Mouse (Mus musculus): ENCODE results near the gene Copz2. TPM values are rescaled to one million over a fixed set of nuclear protein-coding genes. Genes with fewer than 3 reads are reported as not detected.

The Copz2 gene
- total and polyA plus RNA-seq, 2 experiments from 2014 or later, result 6.3 to 26.4 TPM

- Histone ChIP-seq H3K27me3 (ENCODE audit: insufficient read depth, low read length) (no peaks in the 10 kb centered on the region), H3K9ac (replicated peaks; ENCODE audit: low read length) (no peak overlapping the region), H3K4me3 (ENCODE audit: low read length) (no peak overlapping the region), H3K9me3 (ENCODE audit: low read length) (no peaks in the 10 kb centered on the region), H3K27ac (no peak overlapping the region), H3K4me1 (ENCODE audit: insufficient read depth, low read length) (peaks cover 9% of the 10 kb centered on the region; the same call in 1 of the 2 replicates), H3K36me3 (ENCODE audit: insufficient read depth, low read length) (no peaks in the 10 kb centered on the region), H3K4me2 (ENCODE audit: low read depth, low read length) (no peak overlapping the region)
- TF ChIP-seq CTCF (IDR thresholded peaks at IDR 0.05; ENCODE audit: low read depth), result no peak
- 95% methylated on average over 3 of the region's 3 CpGs for WGBS
- DNase-seq (ENCODE audit: low spot score) (no peak), ATAC-seq (no peak)
Measured at GRCm38 (mm10) chr11:96832541-96832940, 17.1 kb upstream of the Copz2 start.

- Histone ChIP-seq H3K36me3 (ENCODE audit: insufficient read depth, low read length) (no peaks in the 10 kb centered on the region), H3K27me3 (ENCODE audit: insufficient read depth, low read length) (no peaks in the 10 kb centered on the region), H3K27ac (no peak overlapping the region), H3K4me1 (ENCODE audit: insufficient read depth, low read length) (peaks cover 6% of the 10 kb centered on the region; the same call in 1 of the 2 replicates), H3K9ac (replicated peaks; ENCODE audit: low read length) (no peak overlapping the region), H3K9me3 (ENCODE audit: low read length) (no peaks in the 10 kb centered on the region), H3K4me2 (ENCODE audit: low read depth, low read length) (no peak overlapping the region), H3K4me3 (ENCODE audit: low read length) (no peak overlapping the region)
- WGBS, result 63% methylated on average over 2 of the region's 2 CpGs
- DNase-seq (ENCODE audit: low spot score) (no peak), ATAC-seq (no peak)
- no peak for TF ChIP-seq CTCF (IDR thresholded peaks at IDR 0.05; ENCODE audit: low read depth)
Measured at GRCm38 (mm10) chr11:96832973-96833372, 16.7 kb upstream of the Copz2 start.

DNA sequence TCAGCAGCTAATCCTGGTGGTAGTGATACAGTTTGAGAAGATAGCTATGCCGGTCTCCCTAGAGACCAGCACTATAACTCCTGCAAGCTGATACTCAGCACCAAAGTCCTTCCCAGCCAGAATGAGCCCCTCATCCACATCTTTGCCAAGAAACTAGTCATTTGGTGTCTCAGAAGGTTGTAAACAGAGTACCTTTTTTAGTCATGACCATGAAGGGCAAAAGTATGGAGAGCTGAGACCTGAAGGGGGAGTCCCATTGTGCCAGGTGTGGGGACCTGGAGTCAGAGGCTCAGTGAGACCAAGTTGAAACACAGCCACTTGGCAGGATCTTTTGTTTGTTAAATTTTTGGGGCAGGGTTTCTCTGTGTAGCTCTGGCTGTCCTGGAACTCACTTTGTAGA is 15.5 kb upstream of the Copz2 start:
- Histone ChIP-seq H3K4me3 (ENCODE audit: low read length) (no peak overlapping the region), H3K9ac (replicated peaks; ENCODE audit: low read length) (no peak overlapping the region), H3K4me2 (ENCODE audit: low read depth, low read length) (no peak overlapping the region), H3K36me3 (ENCODE audit: insufficient read depth, low read length) (no peaks in the 10 kb centered on the region), H3K27me3 (ENCODE audit: insufficient read depth, low read length) (no peaks in the 10 kb centered on the region), H3K9me3 (ENCODE audit: low read length) (no peaks in the 10 kb centered on the region), H3K27ac (no peak overlapping the region), H3K4me1 (ENCODE audit: insufficient read depth, low read length) (peaks cover under 1% of the 10 kb centered on the region; the same call in 1 of the 2 replicates)
- DNase-seq (ENCODE audit: low spot score) (no peak), ATAC-seq (no peak)
- no peak for TF ChIP-seq CTCF (IDR thresholded peaks at IDR 0.05; ENCODE audit: low read depth)
- 100% methylated on average over 1 of the region's 1 CpGs for WGBS

DNA sequence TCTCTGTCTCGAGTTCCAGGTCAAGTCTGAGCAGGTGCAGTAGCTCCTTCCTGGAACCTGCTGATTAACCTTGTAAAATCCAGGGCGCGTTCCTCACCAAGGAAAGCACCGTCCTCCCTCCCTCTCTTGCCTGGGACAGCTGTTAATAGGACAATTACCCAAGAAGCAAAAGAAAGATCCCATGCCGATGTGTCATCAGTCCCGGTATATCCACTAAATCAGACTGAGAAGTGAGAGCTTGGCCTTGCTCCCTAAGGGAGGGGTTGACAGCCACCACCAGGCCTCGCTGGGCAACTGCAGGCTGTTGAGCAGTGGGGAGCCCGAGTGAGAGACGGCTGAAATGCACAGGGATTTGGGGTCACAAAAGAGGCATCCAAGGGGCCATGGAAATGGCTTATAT is 12.4 kb upstream of the Copz2 start:
- no peak overlapping the region for H3K4me3 ChIP-seq (ENCODE audit: low read length)
- no peaks in the 10 kb centered on the region for H3K9me3 ChIP-seq (ENCODE audit: low read length)
- WGBS, result 32% methylated on average over 9 of the region's 9 CpGs
- TF ChIP-seq CTCF (IDR thresholded peaks at IDR 0.05; ENCODE audit: low read depth), result peak; percentile 58
- no peaks in the 10 kb centered on the region for H3K4me1 ChIP-seq (ENCODE audit: insufficient read depth, low read length)
- DNase-seq (ENCODE audit: low spot score), result no peak
- H3K4me2 ChIP-seq (ENCODE audit: low read depth, low read length), result no peak overlapping the region
- H3K27me3 ChIP-seq (ENCODE audit: insufficient read depth, low read length), result no peaks in the 10 kb centered on the region
- ATAC-seq, result no peak
- H3K36me3 ChIP-seq (ENCODE audit: insufficient read depth, low read length), result no peaks in the 10 kb centered on the region
- H3K9ac ChIP-seq (replicated peaks; ENCODE audit: low read length), result no peak overlapping the region
- H3K27ac ChIP-seq, result no peak overlapping the region

GRCm38 (mm10) chr11:96838341-96838740 is 11.3 kb upstream of the Copz2 start:
- no peak for DNase-seq (ENCODE audit: low spot score)
- Histone ChIP-seq H3K9ac (replicated peaks; ENCODE audit: low read length) (no peak overlapping the region), H3K9me3 (ENCODE audit: low read length) (no peaks in the 10 kb centered on the region), H3K27me3 (ENCODE audit: insufficient read depth, low read length) (no peaks in the 10 kb centered on the region), H3K27ac (no peak overlapping the region), H3K4me2 (ENCODE audit: low read depth, low read length) (no peak overlapping the region), H3K36me3 (ENCODE audit: insufficient read depth, low read length) (no peaks in the 10 kb centered on the region), H3K4me1 (ENCODE audit: insufficient read depth, low read length) (no peaks in the 10 kb centered on the region), H3K4me3 (ENCODE audit: low read length) (no peak overlapping the region)
- no peak for TF ChIP-seq CTCF (IDR thresholded peaks at IDR 0.05; ENCODE audit: low read depth)
- ATAC-seq, result no peak
- 74% methylated on average over 4 of the region's 4 CpGs for WGBS

DNA sequence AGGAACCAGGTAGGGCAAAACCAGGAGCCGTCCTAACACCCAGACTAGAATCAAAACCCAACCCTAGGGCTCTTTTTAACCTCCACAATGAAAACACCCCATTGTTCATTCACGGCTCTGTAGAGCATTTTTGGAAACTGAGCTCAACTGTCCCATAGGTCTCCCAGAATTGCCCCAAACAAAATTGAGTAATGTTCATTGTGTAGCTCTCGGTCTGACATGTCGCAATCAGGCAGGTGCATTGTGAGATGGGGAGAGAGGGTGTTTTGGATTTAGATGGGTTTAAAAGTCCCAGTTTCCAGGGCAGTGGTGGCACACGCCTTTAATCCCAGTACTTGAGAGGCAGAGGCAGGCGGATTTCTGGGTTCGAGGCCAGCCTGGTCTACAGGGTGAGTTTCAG is 10.2 kb upstream of the Copz2 start:
- Histone ChIP-seq H3K27ac (no peak overlapping the region), H3K27me3 (ENCODE audit: insufficient read depth, low read length) (no peaks in the 10 kb centered on the region), H3K36me3 (ENCODE audit: insufficient read depth, low read length) (no peaks in the 10 kb centered on the region), H3K4me3 (ENCODE audit: low read length) (no peak overlapping the region), H3K9ac (replicated peaks; ENCODE audit: low read length) (no peak overlapping the region), H3K4me2 (ENCODE audit: low read depth, low read length) (no peak overlapping the region), H3K9me3 (ENCODE audit: low read length) (no peaks in the 10 kb centered on the region), H3K4me1 (ENCODE audit: insufficient read depth, low read length) (no peaks in the 10 kb centered on the region)
- 80% methylated on average over 7 of the region's 7 CpGs for WGBS
- no peak for TF ChIP-seq CTCF (IDR thresholded peaks at IDR 0.05; ENCODE audit: low read depth)
- DNase-seq (ENCODE audit: low spot score) (no peak), ATAC-seq (no peak)

- WGBS, result 72% methylated on average over 3 of the region's 3 CpGs
- H3K4me1 ChIP-seq (ENCODE audit: insufficient read depth, low read length), result no peaks in the 10 kb centered on the region
- no peak for DNase-seq (ENCODE audit: low spot score)
- TF ChIP-seq CTCF (IDR thresholded peaks at IDR 0.05; ENCODE audit: low read depth), result no peak
- H3K36me3 ChIP-seq (ENCODE audit: insufficient read depth, low read length), result no peaks in the 10 kb centered on the region
- H3K9ac ChIP-seq (replicated peaks; ENCODE audit: low read length), result no peak overlapping the region
- no peak overlapping the region for H3K4me2 ChIP-seq (ENCODE audit: low read depth, low read length)
- H3K27ac ChIP-seq, result no peak overlapping the region
- no peaks in the 10 kb centered on the region for H3K9me3 ChIP-seq (ENCODE audit: low read length)
- no peak for ATAC-seq
- no peaks in the 10 kb centered on the region for H3K27me3 ChIP-seq (ENCODE audit: insufficient read depth, low read length)
- no peak overlapping the region for H3K4me3 ChIP-seq (ENCODE audit: low read length)
Measured at GRCm38 (mm10) chr11:96839877-96840276, 9.8 kb upstream of the Copz2 start.

Data from hindbrain, postnatal 0 days (tissue).